Mouse (Mus musculus) limb, embryonic 13.5 days (tissue): ENCODE data around the gene Kcnc2. TPM values are rescaled to one million over a fixed set of nuclear protein-coding genes. Genes with fewer than 3 reads are reported as not detected.

Experiments
- ATAC-seq: fragments of 200-750 bp; cut with Nextera tagmentation; 2 replicates; pipeline ENCODE4 v1.8.0; 2017; ENCODE audit warnings: low read depth, moderate number of reproducible peaks, moderate TSS enrichment; ENCODE audit not compliant: low FRiP score
- H3K27ac ChIP-seq: fragments of 300-500 bp; sonication (generic); 2 replicates; pipeline ENCODE4 v1.5.1; 2015; ENCODE audit warnings: inconsistent platforms, mild to moderate bottlenecking, moderate library complexity
- H3K27me3 ChIP-seq: fragments of 300-500 bp; sonication (generic); 2 replicates; pipeline ENCODE4 v1.6.1; 2015; ENCODE audit warnings: mild to moderate bottlenecking, inconsistent platforms
- H3K36me3 ChIP-seq: fragments of 300-500 bp; sonication (generic); 2 replicates; pipeline ENCODE4 v1.6.1; 2015; ENCODE audit warnings: inconsistent platforms, mild to moderate bottlenecking, moderate library complexity
- H3K4me1 ChIP-seq: fragments of 300-500 bp; sonication (generic); 2 replicates; pipeline ENCODE4 v1.6.1; 2015; ENCODE audit warnings: inconsistent platforms
- H3K4me2 ChIP-seq: fragments of 300-500 bp; sonication (generic); replicated peaks from 2 replicates; pipeline ENCODE4 v1.6.1; 2015; ENCODE audit warnings: inconsistent platforms, mild to moderate bottlenecking, moderate library complexity
- H3K4me3 ChIP-seq: fragments of 300-500 bp; sonication (generic); 2 replicates; pipeline ENCODE4 v1.5.1; 2015; ENCODE audit warnings: moderate library complexity, mild to moderate bottlenecking, inconsistent platforms
- H3K9ac ChIP-seq: fragments of 300-500 bp; sonication (generic); 2 replicates; pipeline ENCODE4 v1.6.1; 2015; ENCODE audit warnings: mild to moderate bottlenecking, inconsistent platforms
- H3K9me3 ChIP-seq: fragments of 300-500 bp; sonication (generic); 2 replicates; pipeline ENCODE4 v1.6.1; 2016; ENCODE audit warnings: inconsistent platforms
- WGBS: fragments of 180-500 bp; shearing (Covaris S2); methylation state at CpG from one replicate; pipeline ENCODE4 v1.1.7; 2015; 5-methylcytosine and 5-hydroxymethylcytosine counted together
- polyA plus RNA-seq: library from polyadenylated mRNA; unstranded; fragments of >200 nt; fragmentation: Nextera tagmentation; extraction: Ambion mirVana; gene quantifications from 2 replicates; pipeline ENCODE4 v1.2.1, GENCODE M21; 2015

The Kcnc2 gene
- polyA plus RNA-seq, 1 experiment from 2014 or later = 0.51 TPM

GRCm38 (mm10) chr10:112400591-112401404 is 129.9 kb downstream of the Kcnc2 start:
- H3K9me3 ChIP-seq = no peaks in the 10 kb centered on the region
- no peak overlapping the region for H3K9ac ChIP-seq
- peak; percentile 66; the same call in 1 of the 2 replicates for ATAC-seq
- 33% methylated on average over 9 of the region's 9 CpGs for whole genome bisulfite sequencing
- no peak overlapping the region for H3K4me3 ChIP-seq
- H3K27me3 ChIP-seq = no peaks in the 10 kb centered on the region
- peak overlapping the region; percentile 4; the same call in 1 of the 2 replicates for H3K4me2 ChIP-seq
- no peak overlapping the region for H3K27ac ChIP-seq
- 0 out of 2 replicates have a peak, but pooled peaks cover 3% of the 10 kb centered on the region for H3K4me1 ChIP-seq
- no peaks in the 10 kb centered on the region for H3K36me3 ChIP-seq

- Histone ChIP-seq H3K9me3 (no peaks in the 10 kb centered on the region), H3K4me1 (no peaks in the 10 kb centered on the region), H3K27me3 (no peaks in the 10 kb centered on the region), H3K4me3 (no peak overlapping the region), H3K4me2 (no peak overlapping the region), H3K27ac (no peak overlapping the region), H3K36me3 (no peaks in the 10 kb centered on the region), H3K9ac (no peak overlapping the region)
- 71% methylated on average over 2 of the region's 2 CpGs for WGBS
- no peak for ATAC-seq
These were observed 138.6 kb downstream of the Kcnc2 start for GRCm38 (mm10) chr10:112409525-112409924.

GRCm38 (mm10) chr10:112423327-112423726 is 152.4 kb downstream of the Kcnc2 start:
- WGBS = 47% methylated on average over 10 of the region's 10 CpGs
- Histone ChIP-seq H3K4me1 (no peaks in the 10 kb centered on the region), H3K4me2 (no peak overlapping the region), H3K9ac (no peak overlapping the region), H3K36me3 (no peaks in the 10 kb centered on the region), H3K9me3 (no peaks in the 10 kb centered on the region), H3K27ac (no peak overlapping the region), H3K27me3 (no peaks in the 10 kb centered on the region), H3K4me3 (no peak overlapping the region)
- ATAC-seq = no peak

GRCm38 (mm10) chr10:112436950-112437349 is 166.0 kb downstream of the Kcnc2 start:
- Histone ChIP-seq H3K36me3 (no peaks in the 10 kb centered on the region), H3K4me2 (no peak overlapping the region), H3K4me3 (no peak overlapping the region), H3K9ac (no peak overlapping the region), H3K27ac (no peak overlapping the region), H3K27me3 (no peaks in the 10 kb centered on the region), H3K4me1 (no peaks in the 10 kb centered on the region), H3K9me3 (no peaks in the 10 kb centered on the region)
- ATAC-seq = no peak
- 80% methylated on average over 2 of the region's 2 CpGs for WGBS

- H3K4me1 ChIP-seq = no peaks in the 10 kb centered on the region
- H3K4me2 ChIP-seq = no peak overlapping the region
- H3K27me3 ChIP-seq = no peaks in the 10 kb centered on the region
- 74% methylated on average over 4 of the region's 4 CpGs for WGBS
- no peak overlapping the region for H3K4me3 ChIP-seq
- no peak overlapping the region for H3K27ac ChIP-seq
- ATAC-seq = no peak
- no peaks in the 10 kb centered on the region for H3K36me3 ChIP-seq
- no peak overlapping the region for H3K9ac ChIP-seq
- H3K9me3 ChIP-seq = no peaks in the 10 kb centered on the region
These were observed 173.7 kb downstream of the Kcnc2 start for GRCm38 (mm10) chr10:112444640-112445039.

- Histone ChIP-seq H3K4me3 (no peak overlapping the region), H3K9me3 (0 out of 2 replicates have a peak, but pooled peaks cover 2% of the 10 kb centered on the region), H3K27me3 (no peaks in the 10 kb centered on the region), H3K27ac (no peak overlapping the region), H3K4me1 (no peaks in the 10 kb centered on the region), H3K4me2 (no peak overlapping the region), H3K36me3 (no peaks in the 10 kb centered on the region), H3K9ac (no peak overlapping the region)
- ATAC-seq = no peak
- WGBS = 76% methylated on average over 5 of the region's 5 CpGs
These were observed 180.0 kb downstream of the Kcnc2 start for GRCm38 (mm10) chr10:112450910-112451309.

GRCm38 (mm10) chr10:112468689-112469384 is 197.9 kb downstream of the Kcnc2 start:
- WGBS = 83% methylated on average over 6 of the region's 6 CpGs
- H3K4me1 ChIP-seq = no peaks in the 10 kb centered on the region
- no peak overlapping the region for H3K4me3 ChIP-seq

GRCm38 (mm10) chr10:112474122-112474810 is 203.3 kb downstream of the Kcnc2 start:
- H3K27ac ChIP-seq = no peak overlapping the region
- no peak overlapping the region for H3K4me3 ChIP-seq
- ATAC-seq = no peak
- no peaks in the 10 kb centered on the region for H3K27me3 ChIP-seq
- no peaks in the 10 kb centered on the region for H3K9me3 ChIP-seq
- 82% methylated on average over 6 of the region's 6 CpGs for WGBS
- H3K36me3 ChIP-seq = no peaks in the 10 kb centered on the region
- H3K4me1 ChIP-seq = no peaks in the 10 kb centered on the region
- no peak overlapping the region for H3K9ac ChIP-seq
- no peak overlapping the region for H3K4me2 ChIP-seq

More at GRCm38 (mm10) chr10:112468689-112469384, 197.9 kb downstream of the Kcnc2 start:
- Histone ChIP-seq H3K36me3 (no peaks in the 10 kb centered on the region), H3K27ac (no peak overlapping the region), H3K4me2 (no peak overlapping the region), H3K9ac (no peak overlapping the region), H3K27me3 (no peaks in the 10 kb centered on the region), H3K9me3 (no peaks in the 10 kb centered on the region)
- ATAC-seq = no peak

GRCm38 (mm10) chr10:112481461-112481860 is 210.5 kb downstream of the Kcnc2 start:
- ATAC-seq = no peak
- Histone ChIP-seq H3K4me3 (no peak overlapping the region), H3K36me3 (no peaks in the 10 kb centered on the region), H3K4me1 (no peaks in the 10 kb centered on the region), H3K27me3 (no peaks in the 10 kb centered on the region), H3K4me2 (no peak overlapping the region), H3K9me3 (no peaks in the 10 kb centered on the region), H3K9ac (no peak overlapping the region), H3K27ac (no peak overlapping the region)
- 94% methylated on average over 2 of the region's 2 CpGs for WGBS

- H3K4me3 ChIP-seq = no peak overlapping the region
- WGBS = 82% methylated on average over 9 of the region's 9 CpGs
- H3K9ac ChIP-seq = no peak overlapping the region
- H3K9me3 ChIP-seq = no peaks in the 10 kb centered on the region
- H3K27me3 ChIP-seq = no peaks in the 10 kb centered on the region
- H3K36me3 ChIP-seq = no peaks in the 10 kb centered on the region
- H3K27ac ChIP-seq = no peak overlapping the region
- no peaks in the 10 kb centered on the region for H3K4me1 ChIP-seq
- no peak overlapping the region for H3K4me2 ChIP-seq
- no peak for ATAC-seq
These were observed 211.1 kb downstream of the Kcnc2 start for GRCm38 (mm10) chr10:112481921-112482607.

GRCm38 (mm10) chr10:112484387-112485105 is 213.6 kb downstream of the Kcnc2 start:
- no peaks in the 10 kb centered on the region for H3K27me3 ChIP-seq
- no peaks in the 10 kb centered on the region for H3K36me3 ChIP-seq
- H3K4me3 ChIP-seq = no peak overlapping the region
- H3K9ac ChIP-seq = no peak overlapping the region
- ATAC-seq = no peak
- H3K9me3 ChIP-seq = no peaks in the 10 kb centered on the region
- H3K4me1 ChIP-seq = no peaks in the 10 kb centered on the region
- H3K27ac ChIP-seq = no peak overlapping the region
- no peak overlapping the region for H3K4me2 ChIP-seq
- WGBS = 82% methylated on average over 11 of the region's 11 CpGs
